Mouse (Mus musculus): ENCODE data around the gene Abcf3. TPM values are rescaled to one million over a fixed set of nuclear protein-coding genes. Genes with fewer than 3 reads are reported as not detected.

Abcf3 gene
- 25.1 TPM for polyA plus RNA-seq (2014; fragmentation: Illumina TruSeq; extraction: RNeasy Lipid Tissue Mini Kit (QIAGEN cat#74804); ENCODE audit: low read depth, low replicate concordance)

GRCm38 (mm10) chr16:20548096-20548948, at the start of gene Abcf3:
TSS of gene Abcf3 (plus strand) at chr16:20548577.

GRCm38 (mm10) chr16:20498677-20499475, 49.5 kb upstream of the Abcf3 start, which contains the start of gene Eif2b5:
TSS of gene Eif2b5 (plus strand) at chr16:20498817.

GRCm38 (mm10) chr16:20516726-20517201, 31.6 kb upstream of the Abcf3 start, which contains the start of gene Dvl3:
TSS of gene Dvl3 (plus strand) at chr16:20516982.

GRCm38 (mm10) chr16:20535296-20536080, 12.9 kb upstream of the Abcf3 start, which contains the start of gene Ap2m1:
TSS of gene Ap2m1 (plus strand) at chr16:20535478.

GRCm38 (mm10) chr16:20589366-20589938, 41.1 kb downstream of the Abcf3 start, which contains the start of gene Vwa5b2:
TSS of gene Vwa5b2 (plus strand) at chr16:20589471.

Other genes starting within 250 kb of the Abcf3 start
- 72.8 TPM for gene Parl, start 246.2 kb upstream of the Abcf3 start, polyA plus RNA-seq (2014; fragmentation: Illumina TruSeq; extraction: RNeasy Lipid Tissue Mini Kit (QIAGEN cat#74804); ENCODE audit: low read depth, low replicate concordance)
- not detected for gene Cyp2ab1, start 223.2 kb upstream of the Abcf3 start, polyA plus RNA-seq (2014; fragmentation: Illumina TruSeq; extraction: RNeasy Lipid Tissue Mini Kit (QIAGEN cat#74804); ENCODE audit: low read depth, low replicate concordance)
- gene Abcc5, start 122.2 kb upstream of the Abcf3 start, polyA plus RNA-seq (2014; fragmentation: Illumina TruSeq; extraction: RNeasy Lipid Tissue Mini Kit (QIAGEN cat#74804); ENCODE audit: low read depth, low replicate concordance) = 17.0 TPM
- gene Eif2b5, start 49.8 kb upstream of the Abcf3 start, polyA plus RNA-seq (2014; fragmentation: Illumina TruSeq; extraction: RNeasy Lipid Tissue Mini Kit (QIAGEN cat#74804); ENCODE audit: low read depth, low replicate concordance) = 21.4 TPM
- gene Dvl3, start 31.6 kb upstream of the Abcf3 start, polyA plus RNA-seq (2014; fragmentation: Illumina TruSeq; extraction: RNeasy Lipid Tissue Mini Kit (QIAGEN cat#74804); ENCODE audit: low read depth, low replicate concordance) = 4.9 TPM
- 44.8 TPM for gene Ap2m1, start 13.1 kb upstream of the Abcf3 start, polyA plus RNA-seq (2014; fragmentation: Illumina TruSeq; extraction: RNeasy Lipid Tissue Mini Kit (QIAGEN cat#74804); ENCODE audit: low read depth, low replicate concordance)
- not detected for gene Vwa5b2, start 40.9 kb downstream of the Abcf3 start, polyA plus RNA-seq (2014; fragmentation: Illumina TruSeq; extraction: RNeasy Lipid Tissue Mini Kit (QIAGEN cat#74804); ENCODE audit: low read depth, low replicate concordance)
- gene Eef1akmt4, start 63.0 kb downstream of the Abcf3 start, polyA plus RNA-seq (2014; fragmentation: Illumina TruSeq; extraction: RNeasy Lipid Tissue Mini Kit (QIAGEN cat#74804); ENCODE audit: low read depth, low replicate concordance) = 0.52 TPM
- not detected for gene Gm49333, start 63.0 kb downstream of the Abcf3 start, polyA plus RNA-seq (2014; fragmentation: Illumina TruSeq; extraction: RNeasy Lipid Tissue Mini Kit (QIAGEN cat#74804); ENCODE audit: low read depth, low replicate concordance)
- gene Alg3, start 63.2 kb downstream of the Abcf3 start, polyA plus RNA-seq (2014; fragmentation: Illumina TruSeq; extraction: RNeasy Lipid Tissue Mini Kit (QIAGEN cat#74804); ENCODE audit: low read depth, low replicate concordance) = 5.3 TPM
- gene Camk2n2, start 72.7 kb downstream of the Abcf3 start, polyA plus RNA-seq (2014; fragmentation: Illumina TruSeq; extraction: RNeasy Lipid Tissue Mini Kit (QIAGEN cat#74804); ENCODE audit: low read depth, low replicate concordance) = 1.9 TPM
- gene Ece2, start 81.3 kb downstream of the Abcf3 start, polyA plus RNA-seq (2014; fragmentation: Illumina TruSeq; extraction: RNeasy Lipid Tissue Mini Kit (QIAGEN cat#74804); ENCODE audit: low read depth, low replicate concordance) = 0.13 TPM
- gene Psmd2, start 103.1 kb downstream of the Abcf3 start, polyA plus RNA-seq (2014; fragmentation: Illumina TruSeq; extraction: RNeasy Lipid Tissue Mini Kit (QIAGEN cat#74804); ENCODE audit: low read depth, low replicate concordance) = 163 TPM
- gene Eif4g1, start 119.7 kb downstream of the Abcf3 start, polyA plus RNA-seq (2014; fragmentation: Illumina TruSeq; extraction: RNeasy Lipid Tissue Mini Kit (QIAGEN cat#74804); ENCODE audit: low read depth, low replicate concordance) = 123 TPM
- 0.41 TPM for gene Fam131a, start 144.7 kb downstream of the Abcf3 start, polyA plus RNA-seq (2014; fragmentation: Illumina TruSeq; extraction: RNeasy Lipid Tissue Mini Kit (QIAGEN cat#74804); ENCODE audit: low read depth, low replicate concordance)
- gene Polr2h, start 169.1 kb downstream of the Abcf3 start, polyA plus RNA-seq (2014; fragmentation: Illumina TruSeq; extraction: RNeasy Lipid Tissue Mini Kit (QIAGEN cat#74804); ENCODE audit: low read depth, low replicate concordance) = 9.8 TPM
- 1.4 TPM for gene Clcn2, start 169.2 kb downstream of the Abcf3 start, polyA plus RNA-seq (2014; fragmentation: Illumina TruSeq; extraction: RNeasy Lipid Tissue Mini Kit (QIAGEN cat#74804); ENCODE audit: low read depth, low replicate concordance)
- 0.21 TPM for gene Chrd, start 184.6 kb downstream of the Abcf3 start, polyA plus RNA-seq (2014; fragmentation: Illumina TruSeq; extraction: RNeasy Lipid Tissue Mini Kit (QIAGEN cat#74804); ENCODE audit: low read depth, low replicate concordance)
- not detected for gene Thpo, start 185.9 kb downstream of the Abcf3 start, polyA plus RNA-seq (2014; fragmentation: Illumina TruSeq; extraction: RNeasy Lipid Tissue Mini Kit (QIAGEN cat#74804); ENCODE audit: low read depth, low replicate concordance)